Mouse (Mus musculus) olfactory bulb, adult 2 months (tissue): Measurements from ENCODE around the gene Rnf31.

ENCODE experiments used
- CTCF ChIP-seq: fragments of 200-500 bp; IDR thresholded peaks from 2 replicates; pipeline ENCODE4 v1.5.1; 2012; ENCODE audit warnings: low read depth, mild to moderate bottlenecking, low read length, moderate library complexity; ENCODE audit not compliant: insufficient read depth
- POLR2A ChIP-seq: fragments of 200-500 bp; IDR thresholded peaks from 2 replicates; pipeline ENCODE4 v1.6.1; 2012; ENCODE audit warnings: mild to moderate bottlenecking, low read depth, low read length, moderate library complexity; ENCODE audit not compliant: insufficient read depth

DNA sequence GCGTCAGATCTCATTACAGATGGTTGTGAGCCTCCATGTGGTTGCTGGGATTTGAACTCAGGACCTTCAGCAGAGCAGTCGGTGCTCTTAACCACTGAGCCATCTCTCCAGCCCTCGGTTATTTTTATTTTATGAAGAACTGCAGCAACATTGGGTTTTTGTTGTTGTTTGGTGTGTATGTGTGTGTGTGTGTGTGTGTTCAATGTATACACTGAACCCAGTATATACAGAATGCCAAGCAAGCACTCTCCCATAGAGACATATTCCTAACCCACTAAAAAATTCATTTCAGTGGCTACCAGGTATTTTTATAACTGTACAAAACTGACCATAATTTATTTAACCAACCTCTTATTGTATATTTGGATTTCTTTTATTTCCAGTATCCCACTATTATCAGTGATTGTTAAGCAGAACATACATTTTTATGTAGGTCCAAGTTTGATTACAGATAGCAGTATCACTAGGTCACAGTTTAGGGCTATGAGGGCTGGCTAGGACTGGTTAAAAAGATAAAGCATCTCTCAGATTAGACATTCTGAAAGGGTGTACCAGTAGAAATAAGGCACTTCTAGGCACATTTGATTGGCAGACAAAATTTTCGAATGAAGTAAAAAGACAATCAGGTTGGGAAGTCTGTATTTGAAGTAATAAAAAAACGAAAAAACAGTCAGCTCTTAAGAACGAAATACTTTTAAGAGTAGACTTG, 32.6 kb upstream of the Rnf31 start:
- TF ChIP-seq POLR2A (no peak), CTCF (no peak)
